Mouse (Mus musculus) liver, postnatal 0 days (tissue): ENCODE data around the gene Lonrf2.

Source experiments
- CTCF ChIP-seq: sonication (generic); IDR thresholded peaks from 2 replicates; pipeline ENCODE4 v1.5.1; 2016; ENCODE audit warnings: antibody characterized with exemption, low read depth
- EP300 ChIP-seq: IDR thresholded peaks from 2 replicates; pipeline ENCODE4 v1.6.1; 2016; ENCODE audit warnings: antibody characterized with exemption, low read depth, mild to moderate bottlenecking

DNA sequence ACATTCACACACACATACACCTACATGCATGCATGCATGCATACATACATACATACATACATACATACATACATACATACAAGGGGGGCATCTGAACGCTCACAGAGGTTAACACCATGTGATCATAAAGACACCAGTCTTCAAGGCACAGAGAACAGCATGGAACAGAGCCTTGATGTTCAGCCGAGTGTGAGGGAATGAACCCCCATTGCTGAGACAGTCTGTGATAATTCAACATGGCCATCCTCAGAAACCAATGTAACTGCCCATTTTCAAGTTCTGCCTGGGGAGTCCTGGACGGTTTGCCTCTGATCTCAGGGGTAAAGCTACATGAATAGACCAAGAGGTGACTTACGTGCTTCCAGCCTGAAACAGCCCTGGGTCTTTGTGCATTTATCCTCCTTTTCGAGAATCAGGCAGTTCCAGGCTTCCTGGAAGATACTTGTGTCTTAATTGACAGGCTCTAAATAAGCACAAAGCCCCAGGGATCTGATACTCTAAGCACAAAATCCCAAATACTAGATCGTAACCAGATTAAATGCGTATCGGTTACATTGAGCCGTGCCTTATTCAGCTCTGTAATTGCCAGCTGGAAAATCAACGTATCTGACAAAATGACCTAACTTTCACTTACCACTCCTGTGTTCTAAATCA, 72.4 kb downstream of the Lonrf2 start:
- TF ChIP-seq CTCF (no peak), EP300 (no peak)
